Mouse (Mus musculus): Measurements from ENCODE around the gene Eng.

GRCm38 (mm10) chr2:32709521-32710137 is 63.2 kb downstream of the Eng start:
- TF ChIP-seq CEBPB (IDR thresholded peaks at IDR 0.05; ENCODE audit: insufficient read depth, poor library complexity, severe bottlenecking) (no peak), POLR2A (IDR thresholded peaks at IDR 0.05; ENCODE audit: insufficient read length, low read depth) (no peak), MYOD1 (IDR thresholded peaks at IDR 0.05; ENCODE audit: control insufficient read depth in 1 of 3, insufficient read length in 2 of 3, low read depth in 2 of 3) (no peak), E2F4 (IDR thresholded peaks at IDR 0.05; ENCODE audit: insufficient read depth) (no peak), REST (IDR thresholded peaks at IDR 0.05; ENCODE audit: insufficient read depth, insufficient read length) (no peak), USF1 (IDR thresholded peaks at IDR 0.05; ENCODE audit: low read depth) (no peak), TCF12 (IDR thresholded peaks at IDR 0.05; ENCODE audit: insufficient read depth, poor library complexity, severe bottlenecking) (no peak), POLR2AphosphoS2 (IDR thresholded peaks at IDR 0.05; ENCODE audit: insufficient read length, low read depth) (no peak), MYOG (IDR thresholded peaks at IDR 0.05; ENCODE audit: control insufficient read depth in 1 of 3, insufficient read depth in 1 of 3, insufficient read length in 2 of 3, low read depth in 2 of 3) (no peak), SRF (IDR thresholded peaks at IDR 0.05; ENCODE audit: control insufficient read depth, insufficient read length, low read depth) (no peak), MAX (IDR thresholded peaks at IDR 0.05; ENCODE audit: low read depth) (no peak), TCF3 (IDR thresholded peaks at IDR 0.05; ENCODE audit: insufficient read length, low read depth) (no peak)
